Mouse (Mus musculus) testis, adult 10 weeks (tissue): ENCODE results near the gene Calm4. TPM values are rescaled to one million over a fixed set of nuclear protein-coding genes. Genes with fewer than 3 reads are reported as not detected.

Experiments
- polyA plus RNA-seq: library from polyadenylated mRNA; stranded (reverse); fragments of 350-450 nt; fragmentation: Illumina TruSeq; extraction: RNeasy Lipid Tissue Mini Kit (QIAGEN cat#74804); gene quantifications from one replicate; pipeline ENCODE4 v1.2.3, GENCODE M21; 2014; ENCODE audit warnings: low read depth, low replicate concordance

The Calm4 gene
- polyA plus RNA-seq: not detected

GRCm38 (mm10) chr13:3837312-3837807 lies at the start of gene Calm4:
Calm4 (plus strand) TSS chr13:3837757.

GRCm38 (mm10) chr13:3804186-3804585 lies 33.4 kb upstream of the Calm4 start, which contains the start of gene Calml3:
Calml3 (minus strand) TSS chr13:3804316.

GRCm38 (mm10) chr13:3853648-3854333 lies 16.2 kb downstream of the Calm4 start, which contains the start of gene Calm5:
Calm5 (plus strand) TSS chr13:3854173.

Other genes with a start within 250 kb of the Calm4 start
- 318 TPM for gene Fam208b, start 226.6 kb upstream of the Calm4 start, polyA plus RNA-seq
- 0.60 TPM for gene Asb13, start 203.7 kb upstream of the Calm4 start, polyA plus RNA-seq
- gene Calml3, start 33.4 kb upstream of the Calm4 start, polyA plus RNA-seq: not detected
- not detected for gene Calm5, start 16.4 kb downstream of the Calm4 start, polyA plus RNA-seq
- 36.3 TPM for gene Net1, start 80.5 kb downstream of the Calm4 start, polyA plus RNA-seq
- gene Tubal3, start 80.5 kb downstream of the Calm4 start, polyA plus RNA-seq: 1.0 TPM
- gene Ucn3, start 107.6 kb downstream of the Calm4 start, polyA plus RNA-seq: not detected
- gene Akr1c14, start 211.3 kb downstream of the Calm4 start, polyA plus RNA-seq: 4.9 TPM